Mouse (Mus musculus) erythroblast, embryonic 14.5 days (primary cell): ENCODE measurements around the gene Gm26620.

Experiments used
- GATA1 ChIP-seq: IDR thresholded peaks from 2 replicates; pipeline ENCODE4 v1.6.1; 2012; ENCODE audit warnings: low read length, inconsistent platforms, mixed read lengths
- TAL1 ChIP-seq: IDR thresholded peaks from 3 replicates; pipeline ENCODE4 v1.6.1; 2012; ENCODE audit warnings: low read length, inconsistent platforms, mixed read lengths

DNA sequence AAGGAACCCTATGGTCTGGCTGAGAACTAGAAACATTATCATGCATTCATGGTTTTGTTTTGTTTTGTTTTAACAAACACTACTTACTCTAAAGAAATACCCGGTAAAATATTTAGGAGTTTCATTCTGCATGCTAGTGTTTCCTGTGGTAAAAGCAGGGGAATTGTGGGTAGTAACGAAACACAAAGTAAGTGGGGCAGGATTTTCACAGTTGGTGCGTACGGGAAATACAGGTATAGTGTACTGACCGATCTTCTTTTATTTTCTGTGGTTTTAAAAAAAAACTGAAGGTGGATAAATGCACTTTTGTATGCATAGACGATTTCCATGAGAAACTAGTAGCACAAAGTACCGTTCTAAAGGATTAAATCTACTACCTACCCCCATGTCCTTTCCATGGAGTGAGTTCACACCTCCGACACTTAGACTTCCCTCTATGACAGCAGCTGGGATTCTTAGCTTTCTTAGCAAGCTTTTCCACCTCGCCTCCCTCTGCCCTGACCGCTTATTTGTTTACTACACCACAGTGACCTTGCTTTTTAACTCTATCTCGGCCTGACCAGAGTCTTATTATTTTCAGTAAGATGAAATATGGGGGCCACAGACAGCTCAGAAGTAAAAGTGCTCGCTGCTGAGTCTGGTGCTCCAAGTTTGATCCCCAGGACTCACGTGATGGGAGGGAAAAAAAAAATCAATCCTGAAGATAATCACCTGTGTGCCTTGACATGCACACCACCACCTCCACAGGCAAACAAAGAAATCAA is 23.0 kb upstream of the Gm26620 start:
- TF ChIP-seq GATA1 (no peak), TAL1 (no peak)
